Mouse (Mus musculus) left cerebral cortex, adult 9 months (tissue): ENCODE measurements around the gene Cts7.

Source experiments
- DNase-seq, 2 experiments: peaks; one replicate each; pipeline ENCODE4 v3.0.0; 2022; ENCODE audit warnings: low spot score in 2 of 2

Gene Cts7

DNA sequence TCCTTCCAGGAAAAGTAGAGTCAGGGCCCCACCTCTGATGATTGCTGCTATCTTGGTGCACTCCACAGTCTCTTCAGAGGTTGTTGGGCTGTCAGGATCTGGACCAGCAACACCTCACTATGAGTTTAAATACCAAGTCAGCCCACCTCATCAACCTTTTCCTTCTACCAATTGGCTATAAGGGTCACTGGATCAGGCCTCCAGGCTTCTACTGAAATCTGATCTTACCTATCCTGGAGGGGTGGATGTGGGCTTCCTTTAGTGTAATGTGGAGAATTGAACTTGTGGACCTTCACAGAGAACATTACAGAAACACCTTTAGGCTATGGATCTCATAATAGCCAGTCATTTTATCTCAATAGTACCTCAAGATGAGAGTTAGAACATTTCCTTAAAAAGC lies at the start of gene Cts7:
TSS of gene Cts7 (minus strand) at position 101 of the 400 bp plus-strand sequence.
- no peak for DNase-seq
